Mouse (Mus musculus): ENCODE measurements around the gene Defb29. TPM values are rescaled to one million over a fixed set of nuclear protein-coding genes. Genes with fewer than 3 reads are reported as not detected.

Defb29 gene
- total RNA-seq (2021), result not detected
- long read RNA-seq, experiment 1, result 0 reads
- long read RNA-seq, experiment 2, result 0 reads

GRCm38 (mm10) chr2:152539944-152540710 is at the start of gene Defb29:
Defb29 (minus strand) TSS chr2:152540098.
- DNase-seq, result no peak

GRCm38 (mm10) chr2:152589021-152589420 is 49.1 kb upstream of the Defb29 start:
- no peak for DNase-seq

DNA sequence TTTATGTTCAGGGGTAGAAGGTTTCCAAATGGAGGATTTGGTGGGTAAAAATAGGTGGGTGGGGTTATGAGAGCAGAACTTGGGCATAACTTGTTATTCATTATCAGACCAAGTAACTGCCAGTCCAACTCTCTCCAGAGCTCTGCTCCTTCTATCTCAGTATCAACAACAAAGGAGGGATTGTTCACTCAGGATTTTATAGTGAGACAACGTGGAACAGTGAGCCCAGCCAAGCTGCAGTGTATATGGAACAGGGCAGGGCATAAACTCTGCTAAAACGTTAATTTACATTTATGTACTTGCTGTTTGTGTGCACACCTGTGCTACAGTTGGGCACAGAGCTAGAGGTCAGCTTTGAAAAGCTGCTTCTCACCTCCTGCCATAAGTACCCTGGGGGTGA is 48.6 kb upstream of the Defb29 start:
- DNase-seq, result no peak

- DNase-seq, result no peak
Observed at GRCm38 (mm10) chr2:152586926-152587560, 47.1 kb upstream of the Defb29 start.

DNA sequence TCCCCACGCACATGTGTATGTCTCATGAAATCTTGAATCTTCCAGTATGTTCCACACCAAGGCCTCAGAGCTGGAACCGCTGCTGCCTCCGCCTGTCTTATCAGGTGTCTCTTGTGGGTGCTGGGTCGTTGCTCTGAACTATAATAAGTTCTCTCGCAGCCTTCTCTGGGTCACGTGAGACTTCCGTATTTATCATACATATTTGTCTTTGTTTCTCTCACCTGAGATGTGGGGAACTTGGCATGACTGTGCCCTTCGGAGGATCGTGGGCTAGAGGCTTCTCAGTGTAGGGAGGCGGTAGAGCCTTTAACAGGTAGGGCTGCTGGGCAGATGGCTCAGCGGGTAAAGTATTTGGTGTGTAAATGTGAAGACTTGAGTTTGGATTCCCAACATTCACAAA is 40.7 kb upstream of the Defb29 start:
- no peak for DNase-seq

DNA sequence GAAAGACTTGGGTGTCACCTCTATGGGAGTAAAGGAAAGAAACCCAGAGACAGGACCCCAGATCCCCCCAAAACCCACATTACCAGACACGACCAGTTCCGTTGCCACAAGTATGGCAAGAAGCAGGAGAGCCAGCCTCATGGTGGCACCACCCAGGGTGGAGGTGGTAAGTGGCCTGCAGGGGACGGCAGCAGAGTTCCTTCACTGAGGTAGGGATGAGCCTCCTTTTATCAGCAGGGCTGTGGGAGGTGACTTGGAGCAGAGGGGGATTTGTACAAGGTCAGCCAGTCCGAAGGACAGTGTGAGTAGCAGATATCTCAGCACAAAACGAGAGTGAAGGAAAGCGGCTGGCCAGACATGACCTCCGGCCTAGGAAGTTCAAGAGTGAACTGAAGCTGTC is 40.2 kb upstream of the Defb29 start, which contains the start of gene Defb19:
Gene Defb19 (minus strand): TSS at position 206 of the 400 bp plus-strand sequence.
- no peak for DNase-seq

DNA sequence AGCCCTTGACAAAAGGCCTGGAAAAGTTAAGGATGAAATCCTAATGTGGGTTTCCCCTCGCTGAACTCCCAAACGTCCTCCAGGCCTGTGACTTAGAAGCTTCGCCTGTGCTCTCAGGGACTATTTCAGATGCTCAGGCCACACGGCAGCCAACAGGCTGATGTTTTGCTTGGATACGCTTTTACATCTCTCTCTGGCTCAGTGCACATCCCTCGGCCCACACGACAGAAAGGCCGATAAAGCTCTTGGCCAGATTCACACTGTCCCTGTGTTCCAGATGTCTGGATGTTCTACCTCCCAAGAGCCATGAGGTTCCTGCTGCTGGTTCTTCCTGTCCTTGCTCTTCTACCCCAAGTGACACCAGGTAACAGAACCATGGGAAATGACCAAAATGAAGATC is 33.6 kb upstream of the Defb29 start:
- no peak for DNase-seq

- DNase-seq, result no peak
Observed at GRCm38 (mm10) chr2:152572114-152572794, 32.4 kb upstream of the Defb29 start, which contains the start of gene Defb21. Defb21 (plus strand) TSS chr2:152572744.

DNA sequence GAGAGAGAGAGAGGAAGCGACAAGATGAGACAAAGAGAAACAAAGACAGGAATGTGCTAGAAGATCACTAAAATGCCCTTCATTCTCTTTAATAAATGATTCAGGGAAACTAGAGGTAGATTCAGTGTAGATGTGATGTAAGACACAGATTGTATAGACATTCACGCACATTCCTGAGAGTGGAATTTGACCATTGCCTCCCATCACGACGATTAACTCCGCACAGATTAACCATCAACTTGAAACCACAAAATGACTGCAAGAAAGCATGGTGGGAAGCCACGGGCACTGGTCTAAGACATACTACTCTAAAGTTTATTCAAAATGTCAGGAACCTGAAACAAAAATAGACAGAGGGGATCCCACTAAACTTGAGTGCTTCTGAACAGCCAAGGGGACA is 30.4 kb upstream of the Defb29 start:
- DNase-seq, result no peak

DNA sequence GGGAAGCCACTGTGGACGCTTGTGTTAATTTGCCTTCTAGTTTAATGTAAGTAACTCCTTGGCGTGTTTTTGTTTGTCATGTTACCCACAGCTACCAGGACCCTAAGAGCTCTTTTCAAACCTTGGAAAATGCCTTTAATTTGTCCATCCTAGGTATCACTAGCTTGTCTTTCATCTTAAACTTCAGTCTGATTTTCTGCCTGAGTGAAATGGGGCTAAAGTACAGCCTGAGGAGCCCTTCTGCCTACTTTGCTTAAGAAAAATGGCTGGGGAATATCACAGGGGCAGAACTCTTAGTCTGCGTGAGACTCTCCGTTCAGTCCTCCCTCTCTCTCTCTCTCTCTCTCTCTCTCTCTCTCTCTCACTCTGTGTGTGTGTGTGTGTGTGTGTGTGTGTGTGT is 30.0 kb upstream of the Defb29 start:
- no peak for DNase-seq

DNA sequence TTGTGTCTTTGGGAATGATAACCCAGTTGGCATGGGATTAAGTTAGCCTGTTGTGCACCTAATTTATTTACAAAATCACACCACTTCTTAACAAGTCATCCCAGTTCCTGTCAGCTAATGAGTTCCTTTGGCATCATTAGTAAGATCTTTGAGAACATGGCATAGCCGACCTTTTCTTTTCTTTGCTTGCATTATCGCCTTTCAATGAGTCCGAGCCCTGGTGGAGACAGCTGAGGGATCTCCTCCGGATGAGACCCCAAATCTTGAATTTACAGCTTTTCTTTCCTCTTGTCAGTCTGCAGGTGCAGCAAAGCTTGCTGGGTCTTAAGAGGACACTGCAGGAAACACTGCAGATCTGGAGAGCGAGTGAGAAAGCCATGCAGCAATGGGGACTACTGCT is 29.1 kb upstream of the Defb29 start, which contains the start of gene Gm17416:
Gene Gm17416 (plus strand): TSS at position 301 of the 400 bp plus-strand sequence.
- no peak for DNase-seq

DNA sequence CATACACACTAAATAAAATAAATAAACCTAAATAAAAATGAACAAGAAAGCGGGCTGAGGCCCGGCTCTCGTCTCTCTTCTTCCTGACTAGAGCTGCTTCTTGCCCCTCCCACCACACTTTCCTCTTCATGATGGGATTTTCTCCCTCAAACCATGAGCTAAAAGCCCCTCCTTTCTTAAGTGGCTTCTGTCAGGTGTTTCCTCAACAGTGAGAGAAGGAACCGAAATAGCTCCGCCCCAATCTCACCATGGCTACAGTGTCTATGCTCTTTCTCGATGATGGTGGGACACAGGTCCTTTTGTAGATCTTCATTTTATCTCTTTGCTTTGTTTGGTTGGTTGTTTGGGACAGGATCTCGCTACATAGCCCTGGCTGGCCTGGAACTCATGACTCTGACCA is 16.8 kb upstream of the Defb29 start:
- no peak for DNase-seq

- no peak for DNase-seq
Observed at GRCm38 (mm10) chr2:152553774-152554423, 14.0 kb upstream of the Defb29 start.

GRCm38 (mm10) chr2:152548124-152548523 is 8.2 kb upstream of the Defb29 start:
- DNase-seq, result no peak

- no peak for DNase-seq
Observed at GRCm38 (mm10) chr2:152544691-152545090, 4.8 kb upstream of the Defb29 start.

GRCm38 (mm10) chr2:152543478-152543877 is 3.6 kb upstream of the Defb29 start:
- no peak for DNase-seq

DNA sequence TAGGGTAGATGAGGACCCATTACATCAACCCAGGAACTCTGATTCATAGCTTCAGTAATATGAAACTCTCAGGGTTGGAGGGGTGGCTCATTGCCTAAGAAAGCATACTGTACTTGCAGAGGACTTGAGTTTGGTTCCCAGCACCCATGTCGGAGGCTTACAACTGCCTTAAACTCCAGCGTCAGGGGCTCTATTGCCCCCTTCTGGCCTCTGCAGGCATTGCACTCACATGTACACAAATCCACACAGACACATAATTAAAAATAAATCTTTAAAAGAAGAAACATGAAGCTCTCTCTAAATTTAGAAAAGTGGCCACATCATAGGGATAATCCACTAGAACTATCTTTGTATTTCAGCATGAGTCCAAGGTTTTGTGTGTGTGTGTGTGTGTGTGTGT is 3.0 kb upstream of the Defb29 start:
- DNase-seq, result no peak

GRCm38 (mm10) chr2:152541979-152542378 is 2.1 kb upstream of the Defb29 start:
- DNase-seq, result no peak

DNA sequence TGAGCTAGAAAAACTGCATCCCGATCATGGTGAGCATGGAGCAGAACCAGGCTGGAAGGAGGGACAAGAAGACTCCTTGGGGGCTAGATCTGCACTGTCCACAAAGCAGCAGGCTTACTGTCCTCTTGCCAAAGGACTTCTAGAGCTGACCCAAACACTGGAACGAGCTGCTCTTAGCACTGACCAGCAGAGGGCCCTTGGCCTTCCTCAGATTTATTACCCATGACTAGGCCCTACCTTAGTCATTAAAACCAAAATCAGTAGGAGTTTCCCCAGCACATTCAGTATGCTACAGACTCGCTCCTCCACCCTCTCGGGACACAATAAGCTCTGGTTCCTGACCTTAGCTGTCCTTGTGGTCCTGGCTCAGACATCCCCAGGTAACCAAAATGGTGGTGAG is 21.9 kb downstream of the Defb29 start, which contains the start of gene Defb28:
Gene Defb28 (plus strand): TSS at position 275 of the 400 bp plus-strand sequence.
- no peak for DNase-seq

DNA sequence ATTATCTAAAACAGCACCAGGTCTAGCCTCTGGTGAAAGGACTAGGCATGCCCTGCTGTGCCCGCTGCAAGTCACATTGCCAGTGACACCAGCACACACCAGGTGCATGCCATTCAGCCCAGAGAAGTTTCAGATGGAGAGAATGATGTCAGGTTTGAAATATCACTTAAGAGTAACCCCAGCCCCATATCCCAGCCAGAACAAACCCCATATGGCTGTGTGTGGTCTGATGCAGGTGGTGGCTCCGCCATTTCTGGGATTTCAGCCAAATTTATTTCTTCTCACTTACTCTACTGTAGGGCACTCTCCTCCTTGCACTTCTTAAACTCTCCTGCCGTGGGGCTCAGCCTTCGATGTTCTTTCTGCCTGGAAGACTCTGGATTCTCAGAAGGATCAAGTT is 23.8 kb downstream of the Defb29 start:
- DNase-seq, result no peak

GRCm38 (mm10) chr2:152511592-152511991 is 28.3 kb downstream of the Defb29 start, which contains the start of gene Defb26:
Defb26 (minus strand) TSS chr2:152511692.
- no peak for DNase-seq

GRCm38 (mm10) chr2:152503950-152504349 is 35.9 kb downstream of the Defb29 start:
- no peak for DNase-seq

All from gastrocnemius, postnatal 25 days (tissue).